Mouse (Mus musculus) liver, adult 2 months (tissue): ENCODE results near the gene Grn.

Experiments used
- CTCF ChIP-seq: fragments of 200-500 bp; IDR thresholded peaks from 2 replicates; pipeline ENCODE4 v1.5.1; 2011; ENCODE audit warnings: low read depth, low read length, control low read depth
- POLR2A ChIP-seq: fragments of 200-500 bp; IDR thresholded peaks from 2 replicates; pipeline ENCODE4 v1.6.1; 2011; ENCODE audit warnings: low read length, control low read depth; ENCODE audit not compliant: insufficient read depth; ENCODE audit errors: extremely low read depth

DNA sequence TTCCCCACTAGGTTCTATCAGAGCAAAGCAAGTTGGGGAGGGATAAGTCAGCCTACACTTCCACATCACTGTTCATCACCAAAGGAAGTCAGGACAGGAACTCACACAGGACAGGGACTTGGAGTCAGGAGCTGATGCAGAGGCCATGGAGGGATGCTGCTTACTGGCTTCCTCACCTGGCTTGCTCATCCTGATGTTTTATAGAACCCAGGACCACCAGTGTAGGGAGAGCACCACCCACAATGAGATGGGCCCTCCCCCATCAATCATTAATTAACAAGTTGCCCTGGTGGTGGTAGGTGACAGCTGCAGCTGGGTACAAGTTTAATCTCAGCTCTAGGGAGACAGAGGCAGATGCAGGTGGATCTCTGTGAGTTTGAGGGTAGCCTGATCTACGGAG lies 13.0 kb upstream of the Grn start:
- TF ChIP-seq CTCF (no peak), POLR2A (no peak)
